Mouse (Mus musculus) bone marrow macrophage, adult 2 months (primary cell): ENCODE measurements around the gene Pygl.

Source experiments
- CTCF ChIP-seq: IDR thresholded peaks from 2 replicates; pipeline ENCODE4 v1.5.1; 2012; ENCODE audit warnings: low read depth, mild to moderate bottlenecking, low read length, moderate library complexity
- POLR2A ChIP-seq: IDR thresholded peaks from 2 replicates; pipeline ENCODE4 v1.6.1; 2012; ENCODE audit warnings: mild to moderate bottlenecking, low read depth, low read length, borderline replicate concordance

- TF ChIP-seq POLR2A (no peak), CTCF (no peak)
Observed at GRCm38 (mm10) chr12:70169969-70170368, 61.3 kb downstream of the Pygl start.
